Mouse (Mus musculus) lung, postnatal 0 days (tissue): ENCODE data around the gene Nbeal1.
"Not testable (repeated sequence)": the region's sequence is repeated elsewhere in the genome, so short reads cannot be mapped to it uniquely, and the experiment has no call there.

Experiments used
- CTCF ChIP-seq: IDR thresholded peaks from 2 replicates; pipeline ENCODE4 v1.5.1; 2016; ENCODE audit warnings: antibody characterized with exemption, mild to moderate bottlenecking
- EP300 ChIP-seq: IDR thresholded peaks from 2 replicates; pipeline ENCODE4 v1.6.1; 2016; ENCODE audit warnings: antibody characterized with exemption, mild to moderate bottlenecking, control low read depth

- not testable (repeated sequence) for TF ChIP-seq CTCF, EP300
Observed at GRCm38 (mm10) chr1:60177814-60178213, 2.6 kb upstream of the Nbeal1 start.
